Mouse (Mus musculus) kidney, adult 2 months (tissue): ENCODE data around the gene Rbks.

ENCODE experiments used
- CTCF ChIP-seq: fragments of 200-500 bp; conservative IDR thresholded peaks from 2 replicates; pipeline ENCODE4 v1.5.1; 2011; ENCODE audit warnings: low read depth, mild to moderate bottlenecking, control low read depth, low read length, moderate library complexity, mixed read lengths; ENCODE audit not compliant: insufficient read depth, insufficient read length
- POLR2A ChIP-seq: fragments of 200-500 bp; IDR thresholded peaks from one replicate; pipeline ENCODE4 v1.6.1; 2011; ENCODE audit warnings: low read depth, low read length, control low read depth

- TF ChIP-seq CTCF = no peak
- TF ChIP-seq POLR2A = no peak
These were observed 1.5 kb upstream of the Rbks start for GRCm38 (mm10) chr5:31698931-31699330.
